Mouse (Mus musculus): ENCODE measurements around the gene Nr3c2. TPM values are rescaled to one million over a fixed set of nuclear protein-coding genes. Genes with fewer than 3 reads are reported as not detected.

The Nr3c2 gene
- polyA plus RNA-seq, 1 experiment from 2014 or later, result 2.8 TPM

DNA sequence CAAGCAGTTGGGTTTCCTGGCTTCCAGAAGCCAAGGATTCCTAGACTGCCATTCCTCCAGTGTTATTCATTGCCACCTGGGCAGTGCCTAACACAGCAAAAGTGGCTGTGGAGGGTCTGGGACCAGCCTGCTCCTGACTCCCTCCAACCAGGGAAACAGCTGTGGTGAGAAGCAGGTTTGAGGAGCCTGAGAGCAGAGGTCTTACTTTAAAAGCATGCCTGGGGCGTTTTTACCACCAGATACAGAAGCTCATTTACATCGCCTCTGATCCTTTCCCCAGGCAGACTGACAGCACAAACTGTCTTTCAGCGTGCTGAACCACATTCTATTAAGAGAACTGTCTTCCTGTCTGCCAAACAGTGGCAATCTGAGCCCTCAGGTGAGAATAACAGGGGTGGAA lies 380.7 kb downstream of the Nr3c2 start:
- H3K27ac ChIP-seq (ENCODE audit: low read length), result no peak overlapping the region
- ATAC-seq (ENCODE audit: insufficient read depth, low FRiP score), result no peak
- 63% methylated on average over 3 of the region's 3 CpGs for WGBS

DNA sequence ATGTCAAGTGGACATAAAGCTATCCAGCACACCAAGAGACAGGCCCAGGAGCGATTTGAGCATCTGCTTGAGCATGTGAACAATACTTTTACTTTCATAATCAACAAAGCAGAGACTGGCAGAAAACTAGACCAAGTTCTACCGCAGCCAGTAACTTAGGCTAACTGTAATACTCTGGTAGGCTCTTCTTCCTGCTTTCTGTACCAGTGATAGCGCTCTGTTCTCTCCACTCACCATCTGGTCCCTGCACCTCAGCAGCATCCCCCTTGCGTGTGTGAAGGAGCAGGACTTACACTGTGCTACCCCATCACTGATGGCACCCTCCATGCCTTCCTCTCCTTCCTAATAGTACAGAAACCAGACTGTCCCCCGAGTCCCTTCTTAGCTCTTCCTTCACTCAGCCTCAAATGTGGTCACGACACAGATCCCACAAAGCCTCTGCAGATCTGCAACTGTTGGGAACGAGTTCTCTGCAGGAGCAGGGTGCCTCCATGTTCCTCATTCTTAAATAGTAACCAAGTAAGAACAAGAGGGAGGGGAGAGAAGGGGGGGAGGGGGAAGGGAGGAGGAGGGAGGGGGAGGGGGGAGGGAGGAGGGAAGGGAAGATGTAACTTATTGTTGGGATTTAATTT lies 383.5 kb downstream of the Nr3c2 start:
- peaks cover 2% of the 10 kb centered on the region; the same call in 1 of the 2 replicates for H3K4me1 ChIP-seq (ENCODE audit: control insufficient read depth, insufficient read depth, low read length)
- no peak for ATAC-seq (ENCODE audit: insufficient read depth, low FRiP score)
- H3K9me3 ChIP-seq (replicated peaks; ENCODE audit: control insufficient read depth, low read length), result 0 out of 2 replicates have a peak, but pooled peaks cover 3% of the 10 kb centered on the region
- no peaks in the 10 kb centered on the region for H3K36me3 ChIP-seq (ENCODE audit: control insufficient read depth, insufficient read depth, low read length)
- H3K4me2 ChIP-seq (ENCODE audit: low read depth, low read length), result no peak overlapping the region
- H3K9ac ChIP-seq (ENCODE audit: low read length), result no peak overlapping the region
- 79% methylated on average over 7 of the region's 7 CpGs for WGBS
- no peak overlapping the region for H3K27ac ChIP-seq (ENCODE audit: low read length)
- H3K4me3 ChIP-seq (replicated peaks; ENCODE audit: low read length), result no peak overlapping the region
- H3K27me3 ChIP-seq (ENCODE audit: control insufficient read depth, insufficient read depth, low read length), result no peaks in the 10 kb centered on the region

More for the DNA sequence above, 380.7 kb downstream of the Nr3c2 start:
- no peak overlapping the region for H3K9ac ChIP-seq (ENCODE audit: low read length)
- no peaks in the 10 kb centered on the region for H3K36me3 ChIP-seq (ENCODE audit: control insufficient read depth, insufficient read depth, low read length)
- 0 out of 2 replicates have a peak, but pooled peaks cover 2% of the 10 kb centered on the region for H3K9me3 ChIP-seq (replicated peaks; ENCODE audit: control insufficient read depth, low read length)
- no peak overlapping the region for H3K4me3 ChIP-seq (replicated peaks; ENCODE audit: low read length)
- H3K4me2 ChIP-seq (ENCODE audit: low read depth, low read length), result no peak overlapping the region
- no peaks in the 10 kb centered on the region for H3K27me3 ChIP-seq (ENCODE audit: control insufficient read depth, insufficient read depth, low read length)
- peaks cover 2% of the 10 kb centered on the region; the same call in 1 of the 2 replicates for H3K4me1 ChIP-seq (ENCODE audit: control insufficient read depth, insufficient read depth, low read length)

GRCm38 (mm10) chr8:77284473-77284872 lies 385.2 kb downstream of the Nr3c2 start:
- H3K4me3 ChIP-seq (replicated peaks; ENCODE audit: low read length), result no peak overlapping the region
- ATAC-seq (ENCODE audit: insufficient read depth, low FRiP score), result no peak
- no peak overlapping the region for H3K4me2 ChIP-seq (ENCODE audit: low read depth, low read length)
- no peak overlapping the region for H3K27ac ChIP-seq (ENCODE audit: low read length)
- no peaks in the 10 kb centered on the region for H3K36me3 ChIP-seq (ENCODE audit: control insufficient read depth, insufficient read depth, low read length)
- peaks cover 2% of the 10 kb centered on the region; the same call in 1 of the 2 replicates for H3K4me1 ChIP-seq (ENCODE audit: control insufficient read depth, insufficient read depth, low read length)
- H3K9me3 ChIP-seq (replicated peaks; ENCODE audit: control insufficient read depth, low read length), result 0 out of 2 replicates have a peak, but pooled peaks cover 3% of the 10 kb centered on the region
- H3K9ac ChIP-seq (ENCODE audit: low read length), result no peak overlapping the region
- no peaks in the 10 kb centered on the region for H3K27me3 ChIP-seq (ENCODE audit: control insufficient read depth, insufficient read depth, low read length)
- WGBS, result 86% methylated on average over 3 of the region's 3 CpGs

DNA sequence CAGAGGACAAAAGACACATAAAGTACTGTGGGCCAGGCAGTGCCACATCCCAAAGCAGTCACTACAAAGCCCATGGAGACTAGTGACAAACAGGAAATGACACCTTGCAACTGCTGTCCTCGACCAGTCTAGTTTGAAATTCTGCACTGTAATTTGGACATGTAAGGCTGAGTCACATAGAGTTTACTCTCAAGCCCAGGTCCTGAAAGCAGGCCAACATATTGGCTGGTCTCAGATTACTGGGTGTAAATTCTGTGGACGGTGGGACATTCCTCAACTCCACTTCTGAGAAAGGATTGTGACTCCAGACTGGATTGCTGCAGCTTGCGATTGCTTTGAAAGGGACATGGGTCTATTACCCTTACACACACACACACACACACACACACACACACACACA lies 388.8 kb downstream of the Nr3c2 start:
- no peaks in the 10 kb centered on the region for H3K4me1 ChIP-seq (ENCODE audit: control insufficient read depth, insufficient read depth, low read length)
- H3K27me3 ChIP-seq (ENCODE audit: control insufficient read depth, insufficient read depth, low read length), result no peaks in the 10 kb centered on the region
- H3K4me3 ChIP-seq (replicated peaks; ENCODE audit: low read length), result no peak overlapping the region
- no peaks in the 10 kb centered on the region for H3K36me3 ChIP-seq (ENCODE audit: control insufficient read depth, insufficient read depth, low read length)
- no peak for ATAC-seq (ENCODE audit: insufficient read depth, low FRiP score)
- 61% methylated on average over 3 of the region's 3 CpGs for WGBS
- no peak overlapping the region for H3K27ac ChIP-seq (ENCODE audit: low read length)
- 0 out of 2 replicates have a peak, but pooled peaks cover 3% of the 10 kb centered on the region for H3K9me3 ChIP-seq (replicated peaks; ENCODE audit: control insufficient read depth, low read length)
- H3K4me2 ChIP-seq (ENCODE audit: low read depth, low read length), result no peak overlapping the region
- H3K9ac ChIP-seq (ENCODE audit: low read length), result no peak overlapping the region

GRCm38 (mm10) chr8:77288492-77288891 lies 389.2 kb downstream of the Nr3c2 start:
- Histone ChIP-seq H3K9ac (ENCODE audit: low read length) (no peak overlapping the region), H3K4me3 (replicated peaks; ENCODE audit: low read length) (no peak overlapping the region), H3K27me3 (ENCODE audit: control insufficient read depth, insufficient read depth, low read length) (no peaks in the 10 kb centered on the region), H3K4me1 (ENCODE audit: control insufficient read depth, insufficient read depth, low read length) (no peaks in the 10 kb centered on the region), H3K27ac (ENCODE audit: low read length) (no peak overlapping the region), H3K9me3 (replicated peaks; ENCODE audit: control insufficient read depth, low read length) (0 out of 2 replicates have a peak, but pooled peaks cover 3% of the 10 kb centered on the region), H3K4me2 (ENCODE audit: low read depth, low read length) (no peak overlapping the region), H3K36me3 (ENCODE audit: control insufficient read depth, insufficient read depth, low read length) (no peaks in the 10 kb centered on the region)
- WGBS, result 87% methylated on average over 12 of the region's 12 CpGs
- no peak for ATAC-seq (ENCODE audit: insufficient read depth, low FRiP score)

GRCm38 (mm10) chr8:77292120-77292519 lies 392.9 kb downstream of the Nr3c2 start:
- Histone ChIP-seq H3K4me2 (ENCODE audit: low read depth, low read length) (no peak overlapping the region), H3K27me3 (ENCODE audit: control insufficient read depth, insufficient read depth, low read length) (no peaks in the 10 kb centered on the region), H3K27ac (ENCODE audit: low read length) (no peak overlapping the region), H3K9ac (ENCODE audit: low read length) (no peak overlapping the region), H3K9me3 (replicated peaks; ENCODE audit: control insufficient read depth, low read length) (peaks cover 6% of the 10 kb centered on the region; the same call in 1 of the 2 replicates), H3K4me1 (ENCODE audit: control insufficient read depth, insufficient read depth, low read length) (no peaks in the 10 kb centered on the region), H3K36me3 (ENCODE audit: control insufficient read depth, insufficient read depth, low read length) (peaks cover 9% of the 10 kb centered on the region; the same call in 1 of the 2 replicates), H3K4me3 (replicated peaks; ENCODE audit: low read length) (no peak overlapping the region)
- no peak for ATAC-seq (ENCODE audit: insufficient read depth, low FRiP score)
- WGBS, result 71% methylated on average over 4 of the region's 4 CpGs

DNA sequence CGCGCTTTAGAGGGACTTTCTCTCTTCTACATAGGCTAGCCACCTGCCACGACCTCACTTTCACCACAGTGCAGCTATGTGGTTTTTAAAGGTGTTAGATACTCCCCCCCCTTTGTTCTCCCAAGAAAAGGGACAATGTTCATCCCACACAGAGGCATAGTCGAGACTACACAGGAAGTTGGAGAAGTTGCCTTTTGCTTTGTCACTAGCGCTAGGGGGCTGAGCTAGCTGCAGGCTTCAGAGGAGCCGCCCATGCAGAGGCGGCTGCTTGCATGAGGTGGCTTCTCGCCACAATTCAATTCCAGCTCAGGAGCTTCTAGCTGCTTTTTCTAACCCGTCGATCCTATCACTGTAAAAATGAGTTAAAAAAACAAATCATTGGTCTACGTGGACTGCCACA lies 393.4 kb downstream of the Nr3c2 start:
- no peak overlapping the region for H3K4me2 ChIP-seq (ENCODE audit: low read depth, low read length)
- H3K27ac ChIP-seq (ENCODE audit: low read length), result no peak overlapping the region
- H3K4me1 ChIP-seq (ENCODE audit: control insufficient read depth, insufficient read depth, low read length), result no peaks in the 10 kb centered on the region
- no peak for ATAC-seq (ENCODE audit: insufficient read depth, low FRiP score)
- peaks cover 6% of the 10 kb centered on the region; the same call in 1 of the 2 replicates for H3K9me3 ChIP-seq (replicated peaks; ENCODE audit: control insufficient read depth, low read length)
- no peak overlapping the region for H3K9ac ChIP-seq (ENCODE audit: low read length)
- WGBS, result 79% methylated on average over 11 of the region's 11 CpGs
- no peak overlapping the region for H3K4me3 ChIP-seq (replicated peaks; ENCODE audit: low read length)
- no peaks in the 10 kb centered on the region for H3K27me3 ChIP-seq (ENCODE audit: control insufficient read depth, insufficient read depth, low read length)
- H3K36me3 ChIP-seq (ENCODE audit: control insufficient read depth, insufficient read depth, low read length), result peaks cover 10% of the 10 kb centered on the region; the same call in 1 of the 2 replicates

- Histone ChIP-seq H3K9me3 (replicated peaks; ENCODE audit: control insufficient read depth, low read length) (peaks cover 6% of the 10 kb centered on the region; the same call in 1 of the 2 replicates), H3K36me3 (ENCODE audit: control insufficient read depth, insufficient read depth, low read length) (peaks cover 10% of the 10 kb centered on the region; the same call in 1 of the 2 replicates), H3K4me1 (ENCODE audit: control insufficient read depth, insufficient read depth, low read length) (no peaks in the 10 kb centered on the region), H3K4me3 (replicated peaks; ENCODE audit: low read length) (no peak overlapping the region), H3K27me3 (ENCODE audit: control insufficient read depth, insufficient read depth, low read length) (no peaks in the 10 kb centered on the region), H3K9ac (ENCODE audit: low read length) (no peak overlapping the region), H3K4me2 (ENCODE audit: low read depth, low read length) (no peak overlapping the region), H3K27ac (ENCODE audit: low read length) (no peak overlapping the region)
- WGBS, result 87% methylated on average over 11 of the region's 11 CpGs
- no peak for ATAC-seq (ENCODE audit: insufficient read depth, low FRiP score)
Measured at GRCm38 (mm10) chr8:77294599-77294998, 395.4 kb downstream of the Nr3c2 start.
